Mouse (Mus musculus): Measurements from ENCODE around the gene Pabpn1. TPM values are rescaled to one million over a fixed set of nuclear protein-coding genes. Genes with fewer than 3 reads are reported as not detected.

Gene Pabpn1
- polyA plus RNA-seq, 1 experiment, result 144 TPM

DNA sequence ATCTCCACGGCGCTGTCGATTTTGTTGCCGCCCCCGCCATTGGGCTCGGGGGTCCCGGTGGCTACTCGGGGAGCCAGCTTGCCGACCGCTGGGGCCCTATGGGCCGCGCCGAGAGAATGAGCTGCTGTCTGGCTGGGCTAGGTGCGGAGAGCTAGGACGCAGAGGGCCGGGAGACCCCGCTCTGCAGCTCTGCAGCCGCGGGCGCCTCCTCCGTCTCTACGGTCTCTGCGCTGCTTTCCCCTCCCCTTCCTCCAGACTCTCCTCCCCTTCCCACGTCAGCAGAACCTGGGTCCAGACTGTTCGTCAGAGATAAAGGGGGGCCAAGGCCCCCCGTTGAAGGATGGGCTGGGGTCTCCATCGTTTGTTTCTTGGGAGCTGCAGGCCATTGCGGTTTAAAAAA is 20.6 kb downstream of the Pabpn1 start, which contains the start of gene Slc22a17:
Gene Slc22a17 (minus strand): TSS at position 247 of the 400 bp plus-strand sequence.
- no peak for TF ChIP-seq POLR2A (IDR thresholded peaks at IDR 0.05; ENCODE audit: borderline replicate concordance, low read depth, low read length)
- TF ChIP-seq CTCF (IDR thresholded peaks at IDR 0.05; ENCODE audit: low read depth, low read length), result no peak
- H3K4me3 ChIP-seq (ENCODE audit: insufficient read depth, low read length), result peak within 1 kb of the TSS; percentile 53

GRCm38 (mm10) chr14:54913343-54913742 is 21.0 kb downstream of the Pabpn1 start:
- Histone ChIP-seq H3K27ac (ENCODE audit: insufficient read depth, low read depth, low read length) (no peak overlapping the region), H3K4me1 (ENCODE audit: control insufficient read depth, insufficient read depth, low read length) (no peaks in the 10 kb centered on the region), H3K4me3 (ENCODE audit: insufficient read depth, low read length) (no peak overlapping the region)
- TF ChIP-seq POLR2A (IDR thresholded peaks at IDR 0.05; ENCODE audit: borderline replicate concordance, low read depth, low read length) (no peak), CTCF (IDR thresholded peaks at IDR 0.05; ENCODE audit: low read depth, low read length) (no peak)

More for the DNA sequence above, 20.6 kb downstream of the Pabpn1 start, which contains the start of gene Slc22a17:
- Histone ChIP-seq H3K27ac (ENCODE audit: insufficient read depth, low read depth, low read length) (no peak within 1 kb of the TSS), H3K4me1 (ENCODE audit: control insufficient read depth, insufficient read depth, low read length) (no peaks in the 10 kb centered on the region)

DNA sequence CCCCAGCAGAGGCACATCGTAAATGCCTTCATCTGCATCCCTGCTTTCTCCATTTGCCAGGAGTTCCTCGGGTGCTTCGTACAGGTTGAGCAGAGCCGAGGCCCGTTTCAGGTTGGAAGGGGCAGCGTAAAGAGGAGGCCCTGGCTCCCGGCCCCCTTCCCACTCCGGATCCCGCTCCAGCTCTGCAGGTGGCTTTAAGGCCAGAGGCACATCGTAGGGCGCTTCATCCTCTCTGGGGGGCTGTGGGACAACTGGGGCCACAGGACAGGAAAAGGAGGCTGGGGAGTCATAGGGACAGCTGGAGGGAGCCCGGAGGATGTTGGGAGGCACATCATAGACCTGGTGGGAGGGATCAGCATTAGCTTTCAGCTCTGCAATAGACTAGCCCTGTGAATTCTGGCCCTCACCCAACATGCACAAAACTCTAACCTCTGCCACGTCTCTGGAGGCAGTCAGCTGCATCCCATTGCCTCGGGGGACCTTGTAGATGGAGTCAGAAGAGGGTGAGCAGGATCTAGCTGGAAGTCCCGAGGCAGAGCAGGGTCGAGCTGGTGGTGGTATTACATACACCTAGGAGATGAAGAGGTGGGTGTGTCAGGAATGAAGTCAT is 27.9 kb downstream of the Pabpn1 start:
- TF ChIP-seq CTCF (IDR thresholded peaks at IDR 0.05; ENCODE audit: low read depth, low read length) (no peak), POLR2A (IDR thresholded peaks at IDR 0.05; ENCODE audit: borderline replicate concordance, low read depth, low read length) (no peak)
- Histone ChIP-seq H3K4me1 (ENCODE audit: control insufficient read depth, insufficient read depth, low read length) (no peaks in the 10 kb centered on the region), H3K4me3 (ENCODE audit: insufficient read depth, low read length) (no peak overlapping the region), H3K27ac (ENCODE audit: insufficient read depth, low read depth, low read length) (no peak overlapping the region)

DNA sequence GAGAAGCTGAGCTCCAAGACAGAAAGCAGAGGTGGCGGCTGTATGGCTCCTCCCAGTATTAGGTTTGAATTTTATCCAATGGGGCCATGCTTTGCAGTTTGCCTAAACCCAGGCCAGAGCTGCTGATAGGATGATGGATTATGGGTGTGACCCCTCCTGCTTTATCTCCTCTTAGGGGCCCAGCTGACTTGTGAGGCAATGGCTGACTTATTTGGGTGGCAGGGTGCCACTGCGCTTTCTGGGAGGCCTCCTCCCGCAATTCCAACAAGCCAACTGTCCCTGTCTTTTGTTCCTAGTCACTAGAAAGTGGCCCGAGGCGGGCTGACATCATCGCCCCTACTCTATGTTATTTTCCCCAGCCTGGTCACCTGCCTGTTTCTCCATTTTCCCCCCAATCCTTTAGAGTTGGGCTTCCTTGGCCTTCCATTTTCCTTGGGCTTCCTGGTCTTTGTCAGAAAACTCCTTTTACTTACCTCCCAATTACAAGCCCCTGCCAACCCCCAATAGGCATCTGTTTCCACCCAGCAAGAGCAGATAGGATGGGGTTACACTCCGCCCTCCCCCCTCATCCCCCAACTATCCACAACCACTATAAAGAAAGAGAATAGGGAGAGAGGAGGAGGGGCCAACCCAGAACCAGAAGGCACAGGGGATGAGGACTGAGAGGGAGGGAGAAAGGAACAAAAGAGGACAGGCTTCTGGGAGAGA is 32.5 kb downstream of the Pabpn1 start:
- Histone ChIP-seq H3K4me1 (ENCODE audit: control insufficient read depth, insufficient read depth, low read length) (no peaks in the 10 kb centered on the region), H3K27ac (ENCODE audit: insufficient read depth, low read depth, low read length) (no peak overlapping the region), H3K4me3 (ENCODE audit: insufficient read depth, low read length) (no peak overlapping the region)
- TF ChIP-seq POLR2A (IDR thresholded peaks at IDR 0.05; ENCODE audit: borderline replicate concordance, low read depth, low read length) (no peak), CTCF (IDR thresholded peaks at IDR 0.05; ENCODE audit: low read depth, low read length) (no peak)

DNA sequence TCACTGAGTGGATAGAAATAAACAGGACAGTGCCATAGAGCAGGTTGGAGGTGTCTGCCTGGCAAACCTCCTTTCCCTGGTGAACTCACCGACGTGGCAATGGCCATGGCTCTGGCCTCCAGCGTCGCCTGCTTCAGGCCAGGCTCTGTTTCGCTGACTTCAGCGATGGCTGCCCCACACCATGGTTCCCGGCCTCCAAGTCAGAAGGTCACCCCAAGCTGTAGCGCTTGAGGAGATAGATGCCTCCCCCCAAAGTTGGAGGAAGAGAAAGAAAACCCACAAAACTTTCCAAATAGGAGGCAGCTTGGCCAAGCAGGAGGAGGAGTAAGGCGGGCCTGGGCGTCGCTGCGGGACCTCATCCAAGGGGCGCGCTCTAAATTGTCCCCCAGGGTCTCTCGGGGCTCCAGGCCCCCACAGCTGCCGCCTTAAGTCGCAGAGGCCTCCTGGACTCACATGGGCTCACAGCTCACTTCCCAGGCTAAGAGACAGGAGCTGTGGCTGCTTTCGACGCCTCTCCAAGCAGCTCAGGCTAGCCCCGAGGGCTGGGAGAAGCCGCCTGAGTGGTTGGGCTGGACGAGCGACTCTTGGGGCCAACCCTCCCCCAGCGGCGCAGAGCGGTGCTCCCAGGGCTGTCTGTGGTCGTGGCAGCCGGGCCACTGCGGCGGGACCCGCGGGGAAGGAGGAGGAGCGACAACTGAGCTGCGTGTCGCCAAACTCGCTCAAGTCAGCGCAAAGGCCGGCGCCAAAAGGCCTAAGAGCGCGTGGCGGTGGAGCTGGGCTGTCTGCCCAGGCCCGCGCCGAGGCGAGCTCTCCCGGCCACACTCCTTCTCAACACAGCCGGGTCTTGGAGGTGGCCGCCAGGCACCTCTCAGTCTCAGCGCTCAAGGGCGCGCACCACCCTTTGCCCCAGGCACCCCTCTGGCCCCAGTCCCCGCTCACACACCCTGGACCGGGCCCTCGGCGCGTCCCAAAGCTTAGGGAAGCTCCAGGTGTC is 33.3 kb downstream of the Pabpn1 start, which contains the start of gene Efs:
Gene Efs (minus strand): TSS at position 778 of the 994 bp plus-strand sequence.
- Histone ChIP-seq H3K4me1 (ENCODE audit: control insufficient read depth, insufficient read depth, low read length) (no peaks in the 10 kb centered on the region), H3K4me3 (ENCODE audit: insufficient read depth, low read length) (no peak within 1 kb of the TSS), H3K27ac (ENCODE audit: insufficient read depth, low read depth, low read length) (no peak within 1 kb of the TSS)
- TF ChIP-seq POLR2A (IDR thresholded peaks at IDR 0.05; ENCODE audit: borderline replicate concordance, low read depth, low read length), result no peak
- TF ChIP-seq CTCF (IDR thresholded peaks at IDR 0.05; ENCODE audit: low read depth, low read length), result no peak

DNA sequence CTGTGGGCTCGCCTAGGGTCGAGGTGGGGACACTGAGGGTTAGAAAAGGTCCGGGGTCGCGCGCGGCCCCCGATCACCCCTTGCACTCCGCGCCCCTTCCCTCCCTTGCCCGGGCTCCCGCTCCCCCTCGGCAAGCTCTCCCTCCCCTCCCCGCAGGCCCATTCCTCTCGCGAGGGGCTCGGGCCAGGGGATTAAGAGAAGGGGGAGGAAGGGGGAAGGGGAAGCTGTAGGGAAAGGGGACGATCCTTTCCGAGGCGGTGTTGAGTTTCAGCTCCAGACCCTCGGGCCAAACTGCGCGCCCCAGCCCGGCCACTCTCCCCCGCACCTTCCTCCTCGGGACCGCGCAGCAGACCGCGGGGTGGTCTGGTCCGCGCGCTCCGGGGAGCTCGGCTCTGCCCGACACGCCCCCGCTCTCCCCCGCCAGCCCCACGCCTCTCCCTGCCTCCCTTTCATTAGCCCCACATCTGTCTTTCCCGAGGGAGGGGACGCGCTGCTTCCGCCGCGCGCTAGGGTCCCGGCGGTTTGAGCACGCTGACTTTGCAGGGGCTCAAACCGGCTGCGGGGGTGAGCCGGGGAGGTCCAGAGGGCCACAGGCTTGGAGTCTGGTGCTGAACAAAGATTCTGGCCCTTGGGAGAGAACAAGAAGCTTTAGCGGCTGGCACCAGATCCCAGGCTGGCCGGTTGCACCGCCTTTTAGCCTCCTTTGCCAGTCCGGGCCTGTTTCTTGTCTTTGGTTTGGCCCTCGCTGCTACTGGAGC is 34.3 kb downstream of the Pabpn1 start:
- no peak overlapping the region for H3K4me3 ChIP-seq (ENCODE audit: insufficient read depth, low read length)
- H3K27ac ChIP-seq (ENCODE audit: insufficient read depth, low read depth, low read length), result no peak overlapping the region
- TF ChIP-seq CTCF (IDR thresholded peaks at IDR 0.05; ENCODE audit: low read depth, low read length) (no peak), POLR2A (IDR thresholded peaks at IDR 0.05; ENCODE audit: borderline replicate concordance, low read depth, low read length) (no peak)
- no peaks in the 10 kb centered on the region for H3K4me1 ChIP-seq (ENCODE audit: control insufficient read depth, insufficient read depth, low read length)

DNA sequence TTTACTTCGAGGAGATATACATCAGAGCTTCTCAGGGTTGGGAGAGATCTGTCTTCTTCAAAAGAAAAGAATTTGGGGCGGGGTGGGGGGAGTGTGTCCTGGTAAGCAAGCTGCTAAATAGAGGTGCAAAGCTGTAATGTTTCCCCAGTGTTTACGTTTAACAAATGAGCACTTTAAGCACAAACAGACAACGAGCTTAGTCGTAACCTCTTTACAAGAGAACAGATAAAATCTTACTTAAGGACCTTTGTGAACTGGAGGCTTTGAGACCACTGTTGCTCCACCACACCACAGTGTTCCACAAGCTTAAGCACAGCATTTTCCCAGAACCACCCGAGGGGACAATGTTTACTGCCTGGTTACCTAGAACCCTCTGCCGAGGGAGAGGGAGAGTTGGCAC is 35.0 kb downstream of the Pabpn1 start:
- TF ChIP-seq POLR2A (IDR thresholded peaks at IDR 0.05; ENCODE audit: borderline replicate concordance, low read depth, low read length) (no peak), CTCF (IDR thresholded peaks at IDR 0.05; ENCODE audit: low read depth, low read length) (no peak)
- H3K27ac ChIP-seq (ENCODE audit: insufficient read depth, low read depth, low read length), result no peak overlapping the region
- H3K4me1 ChIP-seq (ENCODE audit: control insufficient read depth, insufficient read depth, low read length), result no peaks in the 10 kb centered on the region
- H3K4me3 ChIP-seq (ENCODE audit: insufficient read depth, low read length), result no peak overlapping the region

- H3K4me3 ChIP-seq (ENCODE audit: insufficient read depth, low read length), result no peak overlapping the region
- H3K27ac ChIP-seq (ENCODE audit: insufficient read depth, low read depth, low read length), result no peak overlapping the region
- H3K4me1 ChIP-seq (ENCODE audit: control insufficient read depth, insufficient read depth, low read length), result no peaks in the 10 kb centered on the region
- TF ChIP-seq POLR2A (IDR thresholded peaks at IDR 0.05; ENCODE audit: borderline replicate concordance, low read depth, low read length), result no peak
- no peak for TF ChIP-seq CTCF (IDR thresholded peaks at IDR 0.05; ENCODE audit: low read depth, low read length)
Measured at GRCm38 (mm10) chr14:54929801-54930200, 37.5 kb downstream of the Pabpn1 start.

- H3K4me3 ChIP-seq (ENCODE audit: insufficient read depth, low read length), result no peak overlapping the region
- H3K27ac ChIP-seq (ENCODE audit: insufficient read depth, low read depth, low read length), result no peak overlapping the region
- no peak for TF ChIP-seq CTCF (IDR thresholded peaks at IDR 0.05; ENCODE audit: low read depth, low read length)
- TF ChIP-seq POLR2A (IDR thresholded peaks at IDR 0.05; ENCODE audit: borderline replicate concordance, low read depth, low read length), result no peak
- H3K4me1 ChIP-seq (ENCODE audit: control insufficient read depth, insufficient read depth, low read length), result no peaks in the 10 kb centered on the region
Measured at GRCm38 (mm10) chr14:54930431-54930830, 38.1 kb downstream of the Pabpn1 start.
